Mouse (Mus musculus) left cerebral cortex, postnatal 25 days (tissue): Measurements from ENCODE around the gene Kcnj4. TPM values are rescaled to one million over a fixed set of nuclear protein-coding genes. Genes with fewer than 3 reads are reported as not detected.
A peak's percentile ranks its signal among the peaks of the same experiment; 100 is the strongest.

Experiments used
- DNase-seq, 2 experiments: peaks; one replicate each; pipeline ENCODE4 v3.0.0; 2022; ENCODE audit warnings: low spot score in 2 of 2, mixed read lengths in 1 of 2
- intact Hi-C: fragments of 180-260 bp; cut with DNase I; formaldehyde crosslinking; loops from one replicate; pipeline ENCODE4 v1.15.1; 2025
- total RNA-seq, 2 experiments: library from RNA; stranded (reverse); gene quantifications; 2 replicates each; pipeline ENCODE4 v1.2.3; 2021

Gene Kcnj4
- 100 to 1,000 TPM; 187 to 209 TPM for total RNA-seq

DNA sequence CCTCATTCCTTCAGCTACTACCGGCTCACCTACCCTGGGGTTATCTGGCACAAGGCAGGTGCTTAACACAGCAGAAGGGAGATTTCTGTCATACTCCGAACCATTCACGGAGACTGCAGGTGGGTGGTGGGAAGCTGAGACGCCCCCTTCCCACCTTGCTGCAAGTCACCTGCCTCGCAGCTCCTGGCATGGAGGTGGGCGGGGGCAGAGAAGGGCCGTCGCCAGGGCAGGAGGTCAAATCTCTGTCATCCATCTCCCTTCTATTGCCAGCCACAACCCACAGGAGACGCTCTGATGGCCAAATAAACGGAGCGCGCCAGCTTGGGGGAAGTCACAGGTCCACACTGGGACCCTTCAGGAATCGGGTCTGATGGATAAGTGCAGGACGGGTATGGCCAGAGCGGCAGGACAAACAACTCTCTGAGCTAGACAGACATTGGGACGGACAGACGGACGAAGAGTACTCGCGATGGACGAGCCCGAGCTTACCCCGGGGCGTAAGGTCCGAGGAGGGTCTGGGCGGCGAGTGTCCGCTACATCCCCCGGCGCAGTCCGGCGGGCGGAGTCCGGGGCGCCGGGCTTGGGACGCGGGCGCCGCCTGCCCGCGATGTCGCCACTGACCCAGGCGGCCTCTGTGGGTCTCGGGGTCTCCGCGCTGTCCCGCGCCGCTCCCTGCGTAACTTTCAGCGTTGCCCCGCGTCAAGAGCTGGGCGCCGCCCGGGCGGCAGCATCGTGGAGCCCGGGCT, at the start of gene Kcnj4:
Gene Kcnj4, minus strand, starts transcription at position 535 of the 746 bp plus-strand sequence.
- no peak for DNase-seq
- intact Hi-C loops, result loop anchor here (5.0 kb wide), 2 partner anchors 33 to 102 kb away; partner anchors contain the start of gene Dmc1

DNA sequence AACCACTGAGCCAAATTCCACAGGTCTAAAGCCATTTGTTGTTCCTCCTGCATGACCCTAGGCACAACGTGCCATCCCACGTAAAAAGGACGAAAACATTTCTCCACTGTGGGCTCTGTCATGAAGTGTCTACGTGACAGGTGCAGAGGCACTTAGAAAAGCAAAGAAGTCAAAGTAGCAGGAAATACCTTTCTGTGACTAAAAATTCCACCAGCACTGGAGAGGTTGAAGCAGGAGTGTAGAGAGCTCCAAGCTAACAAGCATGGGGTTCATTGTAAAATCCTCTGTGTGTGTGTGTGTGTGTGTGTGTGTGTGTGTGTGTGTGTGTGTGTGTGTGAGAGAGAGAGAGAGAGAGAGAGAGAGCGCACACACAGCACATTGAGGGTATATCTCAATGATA, 47.5 kb upstream of the Kcnj4 start:
- no peak for DNase-seq
- intact Hi-C loops, result no loop called here

DNA sequence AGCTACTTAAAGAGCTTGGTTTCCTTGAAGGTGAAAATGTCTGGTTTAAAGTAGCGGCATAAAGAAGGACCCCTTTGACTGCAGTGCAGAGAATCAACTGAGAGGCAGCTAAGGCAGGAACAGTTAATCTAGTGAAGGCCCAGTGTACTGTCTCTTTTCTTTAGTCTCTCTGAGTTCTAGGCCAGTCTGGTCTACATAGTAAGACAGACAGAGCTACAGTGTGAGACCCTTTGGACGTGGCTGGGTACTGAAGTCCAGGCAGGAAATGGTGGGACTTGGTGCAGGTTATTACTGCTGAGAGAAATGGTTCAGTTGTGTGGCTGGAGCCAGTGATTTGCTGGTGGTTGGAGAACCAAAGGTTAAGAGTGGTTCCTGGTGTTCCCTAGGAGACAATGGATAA, 43.2 kb upstream of the Kcnj4 start:
- intact Hi-C loops, result no loop called here
- no peak for DNase-seq

DNA sequence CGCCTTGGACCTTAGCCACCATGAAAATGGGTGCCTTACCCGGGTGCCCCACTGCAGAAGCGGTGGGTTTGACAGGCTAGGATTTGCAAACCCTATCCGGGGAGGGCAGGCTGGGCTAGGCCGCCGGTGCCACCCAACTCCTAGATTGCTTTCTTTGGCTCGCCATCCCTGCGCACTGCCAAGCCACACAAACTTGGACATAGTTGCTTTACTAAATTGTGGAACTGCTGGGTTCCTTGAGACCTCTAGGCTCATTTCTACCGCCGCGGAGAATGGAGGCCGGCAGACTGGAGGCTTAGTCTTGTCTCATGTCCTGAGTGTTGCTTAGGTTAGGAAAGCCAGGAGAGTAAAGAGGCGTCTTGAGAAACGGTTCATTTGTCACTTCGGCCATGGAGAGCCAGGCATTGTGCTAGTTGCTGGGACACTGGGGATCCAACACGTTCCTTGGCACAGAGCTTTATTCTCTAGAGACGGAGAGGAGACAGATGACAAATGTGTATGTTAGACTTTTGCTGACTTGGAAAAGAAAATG, 42.3 kb upstream of the Kcnj4 start:
- intact Hi-C loops, result loop anchor here (2.0 kb wide), 2 partner anchors 37 to 57 kb away; partner anchors contain the start of gene Dmc1
- DNase-seq, result no peak

DNA sequence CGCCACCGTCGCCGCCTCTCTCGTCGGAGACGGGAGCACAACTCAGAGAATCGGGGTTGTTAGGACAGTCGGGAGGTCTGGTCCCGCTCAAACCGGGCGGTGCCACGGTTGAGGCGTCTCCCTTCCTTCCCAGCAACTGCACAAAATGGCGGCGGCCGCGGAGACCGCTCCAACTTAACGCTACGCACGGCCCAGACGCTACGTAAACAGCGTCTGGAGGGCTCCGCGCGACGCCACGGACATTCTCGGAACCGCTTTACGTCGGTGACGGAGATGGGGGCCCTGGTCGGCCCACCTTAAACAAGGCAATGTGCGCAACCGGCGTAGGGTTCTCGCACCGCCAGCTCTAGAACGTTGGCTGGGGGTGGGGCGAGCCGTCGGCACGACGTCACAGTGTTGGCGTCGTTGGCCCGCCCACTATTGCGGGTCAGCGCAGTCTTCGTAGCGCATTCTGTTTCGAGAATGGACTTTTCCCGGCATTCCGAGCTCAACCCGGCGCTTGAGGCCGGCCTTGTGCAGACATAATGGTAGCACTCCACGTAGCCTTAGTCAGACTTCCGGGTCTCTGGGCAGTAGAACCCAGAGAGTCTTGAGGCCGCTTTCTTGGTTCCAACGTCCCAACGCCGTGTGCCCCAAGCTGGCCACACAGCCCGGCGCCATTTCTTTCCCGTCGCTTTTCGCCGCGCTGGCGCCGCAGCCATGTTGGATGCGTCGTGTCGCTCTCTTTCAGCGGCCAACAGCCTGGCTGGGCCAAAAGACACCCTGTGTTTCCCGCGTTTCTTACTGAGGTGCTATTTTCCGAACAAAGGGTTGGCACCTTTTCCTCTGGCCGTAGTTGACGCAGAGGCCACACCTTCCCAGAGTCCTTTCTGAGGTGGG, 41.6 kb upstream of the Kcnj4 start, which contains the start of gene Ddx17:
Gene Ddx17, minus strand, starts transcription at position 332 of the 879 bp plus-strand sequence.
- peak; percentile 99 for DNase-seq
- intact Hi-C loops, result loop anchor here (1.0 to 2.0 kb wide), 3 partner anchors 31 to 58 kb away; partner anchors contain the start of gene Dmc1

DNA sequence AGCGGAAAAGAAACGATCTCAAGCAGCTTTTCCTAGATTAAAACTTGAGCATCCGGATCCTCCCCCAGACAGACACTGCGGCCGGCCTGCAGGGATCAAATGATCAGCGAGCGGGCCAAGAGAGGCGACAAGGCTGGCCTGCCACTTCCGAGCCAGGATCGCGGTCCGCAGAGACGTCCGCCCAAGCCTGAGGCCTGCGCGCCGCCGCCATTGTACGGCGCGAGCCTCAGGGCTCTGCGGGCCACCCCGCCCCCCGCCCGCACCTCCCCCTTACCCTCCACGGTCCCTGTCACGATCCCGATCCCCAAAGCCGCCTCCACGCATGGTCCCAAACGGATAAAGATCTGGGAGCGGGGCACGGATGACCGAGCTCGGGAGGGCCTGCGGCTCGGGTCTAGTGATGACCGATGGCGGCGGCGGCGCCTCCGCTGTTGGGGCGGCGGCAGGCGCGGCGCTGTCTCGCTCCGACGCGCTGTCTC, 40.9 kb upstream of the Kcnj4 start:
- intact Hi-C loops, result loop anchor here (1.0 to 2.0 kb wide), 3 partner anchors 31 to 59 kb away; partner anchors contain the start of gene Dmc1
- DNase-seq, result peak; percentile 37 to 57

DNA sequence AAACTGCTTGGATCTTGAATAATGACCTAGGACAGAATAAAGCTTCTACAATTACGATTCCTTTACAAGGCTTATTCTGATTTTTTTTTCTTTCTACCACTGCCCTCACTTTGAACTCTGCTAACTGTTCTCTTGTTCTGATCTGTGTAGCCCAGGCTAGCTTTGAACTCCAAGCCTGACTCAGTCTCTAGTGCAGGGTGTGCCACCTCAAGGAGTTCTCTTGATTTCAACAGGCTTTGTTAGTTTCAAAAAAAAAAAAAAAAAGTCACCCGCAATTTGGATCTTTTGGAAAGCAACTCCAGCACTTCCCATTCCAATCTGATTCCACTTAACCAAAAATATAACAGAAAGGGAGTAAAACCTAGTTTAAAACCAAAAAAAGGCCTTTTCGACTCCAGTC, 40.5 kb upstream of the Kcnj4 start:
- intact Hi-C loops, result no loop called here
- DNase-seq, result no peak

DNA sequence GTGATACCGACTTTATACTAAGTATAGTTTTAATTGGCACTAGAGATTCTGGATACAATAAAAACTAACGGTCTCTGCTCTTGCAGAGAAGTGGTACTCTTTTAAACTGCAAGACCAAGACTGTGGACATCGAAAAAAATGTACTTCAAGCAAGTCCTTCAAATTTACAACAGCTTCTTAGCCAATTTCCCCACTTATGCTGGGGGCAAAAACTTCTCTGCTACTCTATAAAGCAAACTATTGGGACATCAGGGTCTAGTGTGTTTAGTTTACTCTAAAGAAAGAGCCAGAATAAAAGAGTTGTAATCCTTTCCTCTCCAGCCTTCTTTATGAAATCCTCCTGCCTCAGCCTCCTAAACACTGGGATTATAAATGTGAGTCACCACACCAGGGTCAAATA, 38.9 kb upstream of the Kcnj4 start:
- intact Hi-C loops, result no loop called here
- DNase-seq, result no peak

DNA sequence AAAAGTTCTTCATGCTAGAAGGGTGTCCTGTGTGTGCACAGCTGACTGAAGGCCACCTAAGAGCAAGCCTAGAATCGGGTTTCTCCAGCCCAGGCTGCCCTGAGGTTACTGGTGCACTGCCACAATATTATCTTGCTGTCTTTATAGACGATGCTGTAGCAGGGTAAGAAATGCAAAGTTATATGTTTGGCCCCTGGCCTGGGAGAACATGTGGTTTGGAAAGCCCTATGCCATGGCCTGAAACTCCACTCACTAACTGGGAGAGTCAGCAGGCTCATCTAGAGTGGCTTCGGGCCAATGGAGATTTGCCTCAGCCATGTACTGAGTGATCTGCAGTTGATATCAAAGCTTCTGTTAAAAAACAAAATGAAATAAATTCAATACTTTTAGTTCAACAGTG, 28.8 kb upstream of the Kcnj4 start:
- intact Hi-C loops, result no loop called here

DNA sequence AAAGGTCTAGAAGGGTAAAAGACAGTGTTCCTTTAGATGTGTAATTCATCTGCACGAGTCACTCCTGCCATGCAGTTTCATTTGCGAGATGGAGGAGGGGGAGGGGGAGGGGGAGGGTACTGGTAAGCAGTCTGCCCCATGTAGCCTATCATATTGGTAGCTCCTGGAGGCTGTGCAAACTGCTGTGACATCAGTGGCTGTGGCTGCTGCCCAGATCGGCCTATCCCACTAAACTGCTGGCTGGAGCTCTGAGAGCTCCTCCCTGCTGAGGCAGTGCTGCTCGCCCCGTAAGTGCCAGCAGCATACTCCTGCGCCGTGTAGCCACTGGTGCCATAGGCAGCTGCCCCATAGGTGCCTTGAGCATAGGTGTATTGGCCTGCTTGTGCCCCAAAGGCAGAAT, 24.9 kb upstream of the Kcnj4 start:
- DNase-seq, result no peak
- intact Hi-C loops, result no loop called here

More for the DNA sequence above, 28.8 kb upstream of the Kcnj4 start:
- no peak for DNase-seq

DNA sequence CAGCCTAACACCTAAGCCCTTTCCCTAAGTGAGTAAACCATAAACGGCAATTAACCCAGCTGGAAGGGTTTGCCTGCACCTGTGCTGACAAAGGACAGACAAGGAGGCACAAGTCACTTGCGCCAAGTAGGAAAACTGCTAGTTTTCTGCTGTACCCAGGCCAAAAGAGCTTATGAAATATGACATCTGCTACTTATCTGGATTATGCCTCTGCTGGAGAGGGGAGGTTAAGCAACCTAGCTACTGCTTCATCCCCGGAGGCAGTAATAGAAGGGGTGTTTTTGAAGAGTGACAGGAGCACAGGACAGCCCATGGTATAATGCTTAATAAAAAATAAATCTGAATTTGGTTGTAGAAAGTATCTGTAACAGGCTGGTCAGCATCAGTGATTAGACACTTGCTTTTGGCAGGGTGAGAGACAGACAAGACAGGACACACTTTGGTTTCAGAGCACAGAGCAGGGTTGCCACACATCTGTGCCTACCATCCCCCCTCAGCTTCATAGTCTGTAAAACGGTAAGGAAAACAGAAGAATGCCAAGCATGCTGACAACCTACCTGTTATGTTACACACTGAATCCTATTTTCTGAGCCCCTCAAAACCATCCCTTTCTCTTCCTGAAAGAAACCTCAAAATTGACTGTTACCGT, 23.1 kb upstream of the Kcnj4 start:
- intact Hi-C loops, result no loop called here
- DNase-seq, result no peak

DNA sequence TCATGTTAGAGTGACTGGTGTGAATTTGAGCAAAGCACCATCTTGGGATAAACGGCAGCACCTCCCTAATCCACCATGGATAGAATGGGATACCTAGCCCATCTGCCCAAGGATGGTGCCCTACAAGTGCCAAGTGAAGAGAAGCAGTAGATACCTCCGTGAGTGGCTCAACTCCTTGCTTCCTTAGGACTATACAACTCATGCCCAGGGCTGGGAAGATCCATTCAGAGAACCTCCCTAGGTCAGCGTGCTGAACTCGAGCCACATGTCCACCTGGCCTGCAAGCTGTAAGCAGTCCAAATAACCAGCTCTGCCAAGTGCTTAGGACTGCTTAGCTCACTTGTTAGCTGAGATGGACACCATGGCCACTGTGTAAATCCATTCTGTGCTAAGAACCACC, 22.2 kb upstream of the Kcnj4 start:
- no peak for DNase-seq
- intact Hi-C loops, result no loop called here

DNA sequence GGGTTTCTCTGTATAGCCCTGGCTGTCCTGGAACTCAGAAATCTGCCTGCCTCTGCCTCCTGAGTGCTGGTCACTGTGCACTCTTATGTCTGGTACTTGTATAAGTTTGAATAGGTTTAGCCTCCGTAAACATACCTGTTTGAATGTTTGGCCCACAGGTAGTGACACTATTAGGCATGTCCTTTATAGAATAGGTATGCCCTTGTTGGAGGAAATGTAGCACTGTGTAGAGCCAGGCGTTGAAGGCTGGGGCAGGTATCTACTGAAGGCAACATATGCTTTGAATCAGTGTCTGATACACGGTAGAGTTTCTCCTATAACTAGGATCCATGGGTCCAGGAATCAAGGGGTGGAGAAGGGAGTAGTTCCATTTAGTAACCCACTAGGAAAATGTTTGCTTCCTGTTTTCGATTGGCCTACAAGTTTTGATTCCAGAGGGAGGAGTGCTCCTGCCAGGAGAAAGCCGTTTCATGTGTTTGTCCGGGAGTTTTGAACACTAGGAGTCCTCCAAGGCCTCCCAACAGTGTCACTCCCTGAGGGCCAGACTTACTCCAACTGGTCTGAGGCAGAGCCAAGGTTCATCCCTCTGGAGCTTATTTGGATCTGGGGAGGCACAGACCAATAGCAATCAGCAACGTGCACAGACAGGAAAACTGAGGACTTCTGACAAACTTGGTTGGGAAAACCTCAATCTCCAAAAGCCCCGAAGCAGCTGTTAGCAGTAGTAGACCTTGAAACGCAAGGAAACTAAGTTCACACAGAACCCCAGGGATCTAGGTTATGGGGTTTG, 21.1 kb upstream of the Kcnj4 start:
- intact Hi-C loops, result no loop called here
- DNase-seq, result no peak

DNA sequence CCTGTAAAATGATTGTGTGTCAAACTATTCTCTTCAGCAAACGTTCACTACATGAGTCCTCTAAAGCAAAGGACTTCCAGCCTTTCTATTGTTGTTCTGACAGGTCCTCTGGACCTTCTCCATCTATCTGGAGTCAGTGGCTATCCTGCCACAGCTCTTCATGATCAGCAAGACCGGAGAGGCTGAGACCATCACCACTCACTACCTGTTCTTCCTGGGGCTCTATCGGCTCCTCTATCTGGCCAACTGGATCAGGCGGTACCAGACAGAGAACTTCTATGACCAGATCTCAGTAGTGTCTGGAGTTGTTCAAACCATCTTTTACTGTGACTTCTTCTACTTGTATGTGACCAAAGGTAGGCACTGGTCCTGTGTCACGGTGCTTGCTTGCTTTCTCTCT, 20.5 kb upstream of the Kcnj4 start:
- DNase-seq, result no peak
- intact Hi-C loops, result no loop called here

DNA sequence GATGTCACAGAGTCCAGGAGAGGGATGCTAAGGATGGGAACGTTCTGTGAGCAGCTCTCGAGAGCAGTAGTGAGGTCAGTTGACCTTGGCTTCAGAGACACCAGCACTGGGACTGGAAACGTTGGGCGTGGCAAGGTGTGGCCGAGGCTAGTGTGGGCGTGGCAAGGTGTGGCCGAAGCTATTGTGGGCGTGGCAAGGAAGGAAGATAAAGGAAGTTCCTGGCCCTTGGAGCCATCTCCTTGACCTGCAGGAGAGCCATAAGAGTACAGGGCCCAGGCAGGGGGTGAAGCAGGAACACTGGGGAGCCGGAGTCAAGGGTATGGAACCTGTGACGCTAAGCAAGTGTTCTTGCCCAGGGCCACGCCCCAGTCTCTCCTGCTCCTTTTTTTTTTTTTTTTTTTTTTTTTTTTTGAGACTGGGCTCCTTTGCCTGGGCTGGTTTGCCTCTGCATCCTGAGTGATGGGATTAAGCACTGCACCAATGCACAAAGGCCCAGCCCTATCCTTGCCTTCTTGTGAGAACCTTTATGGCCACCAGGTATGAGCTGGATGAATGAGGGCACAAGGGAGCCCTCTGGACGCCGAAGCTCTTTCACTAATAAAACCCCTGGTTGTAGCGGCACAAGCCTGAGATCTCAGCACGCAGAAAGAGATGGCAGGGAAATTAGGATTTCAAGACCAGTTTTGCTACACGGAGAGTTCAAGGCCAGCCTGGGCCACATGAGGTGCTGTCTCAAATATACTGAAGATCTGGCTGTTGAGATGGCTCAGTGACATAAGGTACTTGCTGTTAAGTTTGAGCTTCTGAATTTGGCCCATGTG, 14.6 kb upstream of the Kcnj4 start:
- intact Hi-C loops, result no loop called here

DNA sequence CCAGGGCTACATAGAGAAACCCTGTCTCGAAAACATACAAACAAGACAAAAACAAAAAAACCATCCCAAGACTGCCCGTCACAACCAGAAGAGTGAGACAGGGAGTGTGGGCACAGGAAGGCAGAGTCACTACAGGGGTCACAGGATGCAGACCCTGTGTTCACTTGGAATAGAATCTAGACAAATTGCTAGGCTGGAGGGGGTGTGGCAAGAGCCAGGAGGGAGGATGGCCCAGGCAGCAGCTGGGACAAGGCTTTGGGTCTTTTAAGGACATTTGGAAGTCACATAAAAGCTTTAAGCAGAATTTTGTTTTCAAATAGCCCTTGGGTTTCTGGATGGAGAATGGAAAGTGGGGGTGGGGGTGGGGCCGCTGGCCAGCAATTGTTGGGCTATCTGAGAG, 13.5 kb upstream of the Kcnj4 start:
- DNase-seq, result no peak
- intact Hi-C loops, result no loop called here

More for the DNA sequence above, 14.6 kb upstream of the Kcnj4 start:
- DNase-seq, result no peak

DNA sequence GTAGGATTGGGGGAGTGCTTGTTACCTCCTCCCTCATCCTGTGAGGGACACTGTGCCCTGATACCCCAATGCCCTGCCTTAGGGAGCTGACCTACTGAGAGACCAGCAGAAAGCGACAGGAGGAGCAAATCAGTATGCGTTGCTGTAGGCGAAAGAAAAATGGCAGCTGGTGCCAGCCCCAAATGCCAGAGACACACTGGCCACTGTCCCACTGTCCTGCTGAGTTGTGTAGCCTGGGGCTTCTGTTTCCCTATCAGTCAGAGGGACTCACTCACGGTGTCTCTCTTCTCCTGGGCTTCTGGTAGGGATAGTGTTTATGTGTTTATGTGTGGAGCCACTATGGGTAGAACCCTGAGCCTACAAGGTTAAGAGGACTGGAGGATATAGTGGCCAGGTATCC, 12.7 kb upstream of the Kcnj4 start:
- intact Hi-C loops, result no loop called here
- no peak for DNase-seq
